Mouse (Mus musculus) G1E (cell line): ENCODE measurements at regions not wholly inside any gene's neighbourhood (a gene's known extent, or its start where the extent isn't known, plus 50 kb on each side); places are given as distances from the start of the nearest gene placed in this dataset.

Experiments
- ATAC-seq: 2 replicates; pipeline ENCODE4 v1.8.0; 2016; ENCODE audit warnings: mild to moderate bottlenecking; ENCODE audit not compliant: insufficient number of reproducible peaks, poor library complexity, low FRiP score, severe bottlenecking; ENCODE audit errors: extremely low read depth
- DNase-seq: peaks from one replicate; pipeline ENCODE4 v3.0.0; 2012; ENCODE audit warnings: low spot score
- H3K27me3 ChIP-seq: 2 replicates; pipeline ENCODE4 v1.6.1; 2012; ENCODE audit warnings: mild to moderate bottlenecking, low read length, inconsistent platforms; ENCODE audit not compliant: insufficient read depth
- H3K36me3 ChIP-seq: replicated peaks from 2 replicates; pipeline ENCODE3; 2012; ENCODE audit warnings: mild to moderate bottlenecking, inconsistent platforms
- H3K4me1 ChIP-seq: 2 replicates; pipeline ENCODE4 v1.6.1; 2012; ENCODE audit warnings: low read depth, low read length, inconsistent platforms, mixed read lengths; ENCODE audit not compliant: insufficient read depth
- H3K4me3 ChIP-seq: 2 replicates; pipeline ENCODE4 v1.5.1; 2012; ENCODE audit warnings: low read depth, mild to moderate bottlenecking, inconsistent platforms, low read length, moderate library complexity, mixed read lengths
- H3K9me3 ChIP-seq: replicated peaks from 2 replicates; pipeline ENCODE4 v1.6.1; 2012; ENCODE audit warnings: inconsistent platforms
- CTCF ChIP-seq: IDR thresholded peaks from 2 replicates; pipeline ENCODE4 v1.5.1; 2012; ENCODE audit warnings: low read depth, low read length, inconsistent platforms, mixed read lengths
- GATA1 ChIP-seq: IDR thresholded peaks from 2 replicates; pipeline ENCODE4 v1.6.1; 2012; ENCODE audit warnings: borderline replicate concordance, low read length, inconsistent platforms, mixed read lengths
- GATA2 ChIP-seq: IDR thresholded peaks from 2 replicates; pipeline ENCODE4 v1.6.1; 2012; ENCODE audit warnings: low read depth, low read length, inconsistent platforms, borderline replicate concordance
- POLR2AphosphoS5 ChIP-seq: IDR thresholded peaks from 2 replicates; pipeline ENCODE4 v1.6.1; 2012; ENCODE audit warnings: low read depth, low read length, inconsistent platforms; ENCODE audit not compliant: insufficient replicate concordance
- TAL1 ChIP-seq: conservative IDR thresholded peaks from 2 replicates; pipeline ENCODE4 v1.6.1; 2012; ENCODE audit warnings: low read depth, low read length, inconsistent platforms, mixed read lengths

DNA sequence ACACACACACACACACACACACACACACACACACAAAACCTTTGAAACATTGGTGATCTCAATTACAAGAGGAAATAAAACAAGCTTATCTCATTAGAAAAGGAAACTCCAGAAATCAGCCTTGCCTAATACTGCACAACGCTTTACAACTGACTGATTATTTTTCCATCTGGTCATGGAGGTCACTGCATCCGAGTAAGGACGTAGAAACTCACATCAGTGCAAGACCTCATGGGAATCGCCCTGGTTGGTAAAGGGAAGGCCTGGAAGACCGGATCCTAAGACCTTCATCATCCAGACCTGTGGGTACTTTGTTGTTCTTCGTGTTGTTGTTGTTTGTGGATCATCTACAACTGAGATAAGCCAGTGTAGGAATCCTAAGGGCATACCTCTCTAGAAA, 77.8 kb upstream of the Sestd1 start:
- Histone ChIP-seq H3K4me3 (no peak overlapping the region), H3K27me3 (no peaks in the 10 kb centered on the region), H3K9me3 (peaks cover 26% of the 10 kb centered on the region), H3K4me1 (no peaks in the 10 kb centered on the region), H3K36me3 (no peaks in the 10 kb centered on the region)
- DNase-seq (no peak), ATAC-seq (no peak)
- TF ChIP-seq TAL1 (no peak), GATA1 (no peak), GATA2 (no peak)

DNA sequence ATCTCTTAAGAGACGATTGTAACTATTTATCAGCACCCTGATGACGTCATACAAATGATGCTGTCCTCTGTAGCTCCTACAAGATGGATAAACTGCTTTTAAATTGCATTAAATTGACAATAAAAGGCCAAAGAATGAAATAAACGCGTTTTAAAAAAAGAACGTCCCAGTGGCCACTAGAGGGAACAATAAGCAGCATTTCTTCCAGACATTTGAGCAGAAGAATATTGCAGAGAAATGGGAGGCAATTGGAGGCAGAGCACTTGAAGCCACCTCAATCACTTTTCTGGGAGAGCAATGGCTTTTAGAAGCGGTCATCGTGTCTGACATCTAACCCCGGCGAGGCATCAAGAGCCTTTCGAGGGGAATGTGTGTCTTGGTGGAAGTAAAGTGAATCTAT, 76.4 kb upstream of the Sestd1 start:
- peaks cover 24% of the 10 kb centered on the region for H3K9me3 ChIP-seq
- no peak for ATAC-seq
- TF ChIP-seq GATA2 (no peak), GATA1 (no peak), CTCF (no peak), TAL1 (no peak), POLR2AphosphoS5 (no peak)

DNA sequence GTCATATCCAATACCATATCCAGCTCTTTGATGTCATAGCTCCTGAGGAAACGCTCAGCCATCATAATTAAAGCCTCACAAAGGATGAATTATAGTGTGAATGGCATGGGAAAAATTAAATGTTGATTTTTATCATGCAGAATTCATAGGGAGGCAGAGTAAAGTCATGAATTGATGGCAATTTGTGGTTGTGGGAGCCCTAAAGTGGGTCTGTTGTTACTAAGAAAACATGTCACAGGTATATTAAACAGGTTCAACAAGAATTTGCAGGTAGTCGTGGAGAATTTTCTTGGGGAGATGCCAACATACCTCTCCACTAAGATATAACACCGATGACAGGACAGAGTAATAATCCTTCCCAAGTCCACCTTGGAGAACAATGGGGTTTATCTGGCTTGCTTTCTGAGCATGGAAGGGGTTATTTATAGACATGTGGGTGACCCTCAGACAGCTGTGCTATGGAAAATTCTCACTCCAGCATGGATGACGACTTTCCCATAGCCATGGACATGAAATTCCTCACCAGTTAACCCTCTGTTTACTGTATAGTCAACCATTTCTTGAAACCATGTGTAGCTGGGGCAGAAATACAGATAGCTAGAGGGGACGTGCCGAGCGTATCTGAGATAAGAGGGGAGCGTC, 71.7 kb upstream of the Sestd1 start:
- Histone ChIP-seq H3K36me3 (no peaks in the 10 kb centered on the region), H3K27me3 (no peaks in the 10 kb centered on the region), H3K4me1 (no peaks in the 10 kb centered on the region), H3K9me3 (peaks cover 19% of the 10 kb centered on the region), H3K4me3 (no peak overlapping the region)
- no peak for ATAC-seq
- no peak for TF ChIP-seq GATA2
- TF ChIP-seq POLR2AphosphoS5 = no peak
- no peak for TF ChIP-seq CTCF
- no peak for TF ChIP-seq TAL1
- no peak for TF ChIP-seq GATA1
- DNase-seq = no peak

More for the DNA sequence above, 76.4 kb upstream of the Sestd1 start:
- Histone ChIP-seq H3K4me1 (no peaks in the 10 kb centered on the region), H3K27me3 (no peaks in the 10 kb centered on the region), H3K36me3 (no peaks in the 10 kb centered on the region), H3K4me3 (no peak overlapping the region)
- DNase-seq = no peak

DNA sequence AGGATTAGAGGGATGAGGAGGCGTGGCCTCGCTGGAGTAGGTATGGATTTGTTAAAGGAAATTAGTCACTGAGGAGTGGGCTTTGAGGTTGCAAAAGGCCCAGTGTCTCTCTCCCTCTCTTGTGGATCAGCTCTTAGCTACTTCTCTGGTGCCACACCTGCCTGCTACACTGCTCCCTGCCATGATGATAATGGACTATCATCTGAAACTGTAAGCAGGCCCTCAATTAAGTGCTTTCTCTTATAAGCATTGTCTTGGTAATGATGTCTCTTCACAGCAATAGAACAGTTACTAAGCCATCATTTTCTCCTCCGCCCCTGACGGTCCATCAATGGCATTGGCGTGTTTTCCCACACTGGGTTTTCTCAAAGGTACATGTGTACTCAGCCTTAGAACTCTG, 66.6 kb upstream of the Sestd1 start:
- no peak overlapping the region for H3K4me3 ChIP-seq
- no peaks in the 10 kb centered on the region for H3K27me3 ChIP-seq
- TF ChIP-seq GATA1 (no peak), POLR2AphosphoS5 (no peak), GATA2 (no peak), CTCF (no peak), TAL1 (no peak)
- peaks cover 38% of the 10 kb centered on the region for H3K9me3 ChIP-seq
- no peak for DNase-seq
- no peaks in the 10 kb centered on the region for H3K4me1 ChIP-seq
- H3K36me3 ChIP-seq = no peaks in the 10 kb centered on the region
- no peak for ATAC-seq

DNA sequence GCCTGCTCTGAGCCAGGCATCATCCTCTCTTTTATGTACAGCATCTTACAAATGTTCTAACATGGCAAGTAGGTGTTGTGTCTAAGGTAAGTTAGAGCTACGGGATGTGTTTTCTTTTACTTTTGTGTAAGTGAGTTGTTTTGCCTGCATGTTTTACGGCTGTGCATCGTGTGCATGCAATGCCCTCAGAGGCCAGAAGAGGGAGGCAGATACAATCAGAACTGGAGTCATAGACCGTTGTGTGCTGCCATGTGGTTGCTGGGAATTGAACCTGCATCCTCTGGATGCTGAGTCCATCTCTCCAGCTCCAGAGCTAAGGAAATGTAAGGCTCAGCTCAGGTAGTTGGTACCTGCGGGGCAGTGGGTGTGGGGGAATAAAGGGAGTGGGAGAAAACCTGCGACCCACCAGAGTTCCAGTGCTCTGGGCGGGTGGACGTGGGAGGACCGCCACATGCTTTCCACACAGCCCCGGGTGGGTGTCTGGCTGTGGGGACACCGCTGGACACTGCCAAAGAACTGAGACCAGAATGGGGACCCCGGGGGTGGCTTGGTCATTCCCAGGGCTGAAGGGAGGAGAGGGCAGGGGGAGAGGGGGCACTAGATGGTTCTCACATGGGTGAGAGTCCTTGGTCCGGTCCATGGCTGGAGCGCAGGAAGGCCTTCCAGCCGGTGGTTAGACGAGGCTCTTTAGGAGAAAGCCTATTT, 63.5 kb upstream of the Sestd1 start:
- Histone ChIP-seq H3K4me1 (no peaks in the 10 kb centered on the region), H3K4me3 (no peak overlapping the region), H3K27me3 (no peaks in the 10 kb centered on the region), H3K9me3 (peaks cover 39% of the 10 kb centered on the region), H3K36me3 (no peaks in the 10 kb centered on the region)
- TF ChIP-seq GATA1 (no peak), CTCF (no peak), POLR2AphosphoS5 (no peak)
- ATAC-seq (no peak), DNase-seq (no peak)

DNA sequence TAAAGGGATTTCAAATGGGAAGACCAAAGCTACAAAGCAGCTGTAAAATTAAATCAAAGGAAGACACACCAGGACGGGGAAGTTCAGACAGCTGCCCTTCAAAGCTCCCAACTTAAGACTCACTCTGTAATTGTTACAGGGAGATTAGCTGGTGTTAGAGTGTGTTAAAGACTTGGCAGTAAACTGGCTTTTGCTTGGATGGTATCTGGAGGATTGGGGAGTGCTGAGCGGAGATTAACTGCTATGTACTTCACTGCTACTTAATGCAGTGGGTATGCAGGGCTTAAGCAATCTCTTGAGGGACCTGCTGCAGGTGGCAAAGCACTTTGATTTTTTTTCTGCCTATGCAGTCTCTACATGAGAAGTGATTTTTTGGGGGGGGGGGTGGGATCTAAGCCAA, 62.0 kb upstream of the Sestd1 start:
- Histone ChIP-seq H3K36me3 (no peaks in the 10 kb centered on the region), H3K4me1 (no peaks in the 10 kb centered on the region), H3K9me3 (peaks cover 37% of the 10 kb centered on the region), H3K27me3 (no peaks in the 10 kb centered on the region), H3K4me3 (no peak overlapping the region)
- ATAC-seq (no peak), DNase-seq (no peak)
- TF ChIP-seq GATA2 (no peak), POLR2AphosphoS5 (no peak), CTCF (no peak), TAL1 (no peak), GATA1 (no peak)
